Mouse (Mus musculus) forebrain, embryonic 16.5 days (tissue): ENCODE results near the gene Disp2. TPM values are rescaled to one million over a fixed set of nuclear protein-coding genes. Genes with fewer than 3 reads are reported as not detected.

Source experiments
- ATAC-seq: fragments of 200-750 bp; cut with Nextera tagmentation; 2 replicates; pipeline ENCODE4 v1.8.0; 2017; ENCODE audit warnings: mild to moderate bottlenecking, moderate library complexity
- H3K27ac ChIP-seq: fragments of 300-500 bp; sonication (generic); 2 replicates; pipeline ENCODE4 v1.5.1; 2014; ENCODE audit warnings: low read length, control low read depth
- H3K27me3 ChIP-seq: fragments of 300-500 bp; sonication (generic); replicated peaks from 2 replicates; pipeline ENCODE4 v1.6.1; 2014; ENCODE audit warnings: low read length; ENCODE audit not compliant: control insufficient read depth, insufficient read depth
- H3K36me3 ChIP-seq: fragments of 300-500 bp; sonication (generic); 2 replicates; pipeline ENCODE4 v1.6.1; 2014; ENCODE audit not compliant: control insufficient read depth, insufficient read depth
- H3K4me1 ChIP-seq: fragments of 300-500 bp; sonication (generic); replicated peaks from 2 replicates; pipeline ENCODE4 v1.6.1; 2014; ENCODE audit warnings: low read length; ENCODE audit not compliant: control insufficient read depth, insufficient read depth
- H3K4me2 ChIP-seq: fragments of 300-500 bp; sonication (generic); 2 replicates; pipeline ENCODE4 v1.6.1; 2014; ENCODE audit warnings: mild to moderate bottlenecking, low read length, control low read depth
- H3K4me3 ChIP-seq: fragments of 300-500 bp; sonication (generic); replicated peaks from 2 replicates; pipeline ENCODE4 v1.5.1; 2014; ENCODE audit warnings: mild to moderate bottlenecking, low read length, control low read depth
- H3K9ac ChIP-seq: fragments of 300-500 bp; sonication (generic); replicated peaks from 2 replicates; pipeline ENCODE4 v1.6.1; 2014; ENCODE audit warnings: low read depth, low read length, control low read depth
- H3K9me3 ChIP-seq: fragments of 300-500 bp; sonication (generic); 2 replicates; pipeline ENCODE4 v1.6.1; 2016; ENCODE audit warnings: low read length; ENCODE audit not compliant: control insufficient read depth
- WGBS: fragments of 180-500 bp; shearing (Covaris S2); extraction: QIAGEN DNeasy Blood & Tissue Kit; methylation state at CpG from one replicate; pipeline ENCODE4 v1.1.7; 2014; 5-methylcytosine and 5-hydroxymethylcytosine counted together
- polyA plus RNA-seq: library from polyadenylated mRNA; unstranded; fragments of >200 nt; fragmentation: Nextera tagmentation; extraction: Ambion mirVana; gene quantifications from 2 replicates; pipeline ENCODE4 v1.2.1, GENCODE M21; 2015

Gene Disp2
- polyA plus RNA-seq: 27.3 and 36.9 TPM in 2 replicates

DNA sequence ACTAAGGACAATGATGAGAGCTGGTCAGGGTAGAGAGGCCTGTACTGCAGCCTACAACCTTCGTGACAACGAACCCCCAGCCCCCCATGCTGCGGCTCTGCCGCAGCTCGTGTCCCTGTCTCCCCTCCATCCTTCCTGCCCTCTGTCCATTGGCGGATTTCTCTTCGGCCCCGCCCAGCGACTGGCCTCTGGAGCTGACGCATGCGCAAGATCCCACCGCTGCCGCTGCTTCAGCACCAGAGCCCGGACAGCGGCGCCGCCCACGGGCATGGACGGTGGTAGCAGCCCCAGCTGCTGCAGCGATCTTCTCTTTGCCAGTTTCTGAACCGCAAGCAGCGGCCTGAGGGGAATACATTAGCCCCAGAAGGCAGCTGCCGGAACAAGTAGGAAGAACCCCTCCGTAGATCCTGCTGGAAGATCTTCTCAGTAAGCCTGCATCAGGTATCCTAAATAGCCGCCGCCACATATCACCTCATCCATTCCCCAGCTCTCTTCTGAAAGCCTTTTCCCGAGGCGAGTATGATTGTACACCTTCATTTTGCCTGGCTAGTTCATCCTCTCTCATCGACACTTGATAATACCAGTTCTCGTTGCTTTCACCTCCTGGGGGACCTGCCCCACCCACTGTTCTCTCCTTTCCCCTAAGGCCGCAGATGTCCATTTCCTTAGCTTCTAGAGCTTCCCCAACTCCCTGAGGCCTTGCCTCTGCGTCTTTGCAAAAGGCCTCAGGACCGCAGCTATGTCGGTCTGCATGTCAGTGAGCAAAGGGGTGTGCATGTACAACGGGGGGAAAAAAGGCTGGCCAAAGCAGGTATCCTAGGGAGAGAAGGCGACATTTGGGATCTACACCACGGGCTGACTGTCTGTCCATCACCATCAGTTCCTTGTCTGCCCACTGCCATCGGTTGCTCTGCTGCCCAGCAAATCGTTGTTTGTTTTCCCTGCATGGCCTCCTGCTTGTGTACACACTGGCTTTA lies at the start of gene Disp2:
TSS of gene Disp2 (plus strand) at position 216 of the 977 bp plus-strand sequence.
- WGBS: 11% methylated on average over 39 of the region's 39 CpGs
- peaks cover 30% of the 10 kb centered on the region for H3K4me1 ChIP-seq
- peak within 1 kb of the TSS; percentile 39 for H3K27ac ChIP-seq
- no peaks in the 10 kb centered on the region for H3K27me3 ChIP-seq
- H3K36me3 ChIP-seq: no peaks in the 10 kb centered on the region
- H3K9me3 ChIP-seq: no peaks in the 10 kb centered on the region
- H3K9ac ChIP-seq: peak within 1 kb of the TSS; percentile 51
- peak; percentile 93 for ATAC-seq
- peak within 1 kb of the TSS; percentile 69 for H3K4me2 ChIP-seq
- peak within 1 kb of the TSS; percentile 48 for H3K4me3 ChIP-seq

DNA sequence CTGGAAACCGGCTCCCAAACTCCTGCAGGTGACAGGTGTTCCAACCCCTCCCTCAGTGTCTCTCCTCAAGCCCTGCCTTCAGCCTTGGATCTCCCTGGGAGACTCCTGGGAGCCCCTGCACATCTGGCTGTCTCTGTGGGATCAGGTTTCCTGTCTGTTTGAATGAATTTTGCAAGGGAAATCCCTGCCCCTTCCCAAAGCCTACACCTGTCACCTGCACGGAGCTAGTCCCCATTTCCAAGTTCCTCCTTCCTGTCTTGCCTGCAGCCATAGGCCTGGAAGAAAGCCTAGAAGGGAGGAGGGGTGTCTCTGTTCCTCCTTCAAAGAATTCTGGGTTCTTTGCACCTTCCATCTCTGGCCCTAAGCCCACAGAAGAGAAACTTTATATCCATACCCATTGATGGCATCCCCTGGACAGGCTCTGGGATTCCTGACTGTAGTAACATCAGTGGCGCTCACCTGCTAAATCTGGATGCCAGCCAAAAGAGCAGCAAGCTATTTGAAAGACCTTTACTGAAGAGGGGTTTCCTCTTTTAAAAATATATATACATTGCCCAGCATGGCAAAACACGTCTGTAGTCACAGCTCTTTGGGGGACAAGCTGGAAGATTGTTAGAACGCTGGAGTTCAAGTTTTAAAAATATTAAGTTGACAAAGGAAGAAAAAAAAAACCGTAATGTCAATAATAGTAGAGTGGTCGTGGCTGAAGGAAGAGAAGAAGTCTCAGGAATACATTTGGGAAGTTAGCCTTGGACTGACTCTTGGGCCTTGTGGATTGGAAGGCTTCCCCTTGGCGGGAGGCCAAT lies 49.5 kb upstream of the Disp2 start:
- H3K27ac ChIP-seq: no peak overlapping the region
- no peak overlapping the region for H3K4me2 ChIP-seq
- no peaks in the 10 kb centered on the region for H3K9me3 ChIP-seq
- H3K4me3 ChIP-seq: no peak overlapping the region
- peaks cover 22% of the 10 kb centered on the region for H3K4me1 ChIP-seq
- no peaks in the 10 kb centered on the region for H3K27me3 ChIP-seq
- H3K9ac ChIP-seq: no peak overlapping the region
- H3K36me3 ChIP-seq: no peaks in the 10 kb centered on the region
- no peak for ATAC-seq
- 22% methylated on average over 8 of the region's 8 CpGs for WGBS

DNA sequence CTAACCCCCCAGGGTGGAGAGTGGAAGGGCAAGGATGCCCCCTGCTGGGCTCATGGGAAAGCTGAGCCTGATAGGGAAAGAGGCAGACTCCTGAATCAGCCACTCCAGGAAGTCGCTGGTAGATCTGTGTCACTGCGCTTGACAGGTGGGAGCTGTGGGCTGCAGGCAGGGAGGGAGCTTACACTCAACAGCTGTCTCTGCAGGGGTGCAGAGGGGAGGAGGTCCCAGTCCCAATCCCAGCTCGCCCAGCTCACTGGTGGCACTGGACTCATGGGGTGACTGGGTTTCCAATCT lies 49.0 kb upstream of the Disp2 start:
- Histone ChIP-seq H3K9me3 (no peaks in the 10 kb centered on the region), H3K4me3 (no peak overlapping the region), H3K27ac (no peak overlapping the region), H3K27me3 (no peaks in the 10 kb centered on the region), H3K36me3 (no peaks in the 10 kb centered on the region), H3K4me2 (no peak overlapping the region), H3K9ac (no peak overlapping the region), H3K4me1 (peaks cover 22% of the 10 kb centered on the region)
- ATAC-seq: peak; percentile 29
- 7% methylated on average over 3 of the region's 3 CpGs for WGBS

DNA sequence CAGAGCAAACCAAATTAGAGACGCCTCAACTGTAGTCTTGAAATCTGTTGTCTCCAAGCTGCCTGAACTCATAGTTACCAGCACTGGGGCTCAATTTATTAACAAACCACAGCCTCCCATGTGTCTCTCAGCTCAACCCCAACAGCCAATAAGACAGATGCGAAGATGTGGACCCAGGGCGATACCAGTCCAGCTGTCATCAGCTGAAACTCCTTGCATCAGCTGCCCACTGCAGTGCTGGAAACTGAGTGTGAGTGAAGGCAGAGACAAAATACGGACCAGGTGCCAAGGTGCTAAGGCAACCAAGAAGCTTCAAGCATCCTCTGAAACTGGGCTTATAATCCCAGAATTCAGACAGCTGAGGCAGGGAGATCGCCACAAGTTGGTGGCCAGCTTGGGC lies 47.5 kb upstream of the Disp2 start:
- no peaks in the 10 kb centered on the region for H3K9me3 ChIP-seq
- H3K4me1 ChIP-seq: peaks cover 22% of the 10 kb centered on the region
- WGBS: 83% methylated on average over 5 of the region's 5 CpGs
- no peak overlapping the region for H3K4me2 ChIP-seq
- H3K9ac ChIP-seq: no peak overlapping the region
- H3K27me3 ChIP-seq: no peaks in the 10 kb centered on the region
- no peak overlapping the region for H3K4me3 ChIP-seq
- H3K36me3 ChIP-seq: no peaks in the 10 kb centered on the region
- H3K27ac ChIP-seq: peak overlapping the region; percentile 21; the same call in 1 of the 2 replicates
- ATAC-seq: no peak

DNA sequence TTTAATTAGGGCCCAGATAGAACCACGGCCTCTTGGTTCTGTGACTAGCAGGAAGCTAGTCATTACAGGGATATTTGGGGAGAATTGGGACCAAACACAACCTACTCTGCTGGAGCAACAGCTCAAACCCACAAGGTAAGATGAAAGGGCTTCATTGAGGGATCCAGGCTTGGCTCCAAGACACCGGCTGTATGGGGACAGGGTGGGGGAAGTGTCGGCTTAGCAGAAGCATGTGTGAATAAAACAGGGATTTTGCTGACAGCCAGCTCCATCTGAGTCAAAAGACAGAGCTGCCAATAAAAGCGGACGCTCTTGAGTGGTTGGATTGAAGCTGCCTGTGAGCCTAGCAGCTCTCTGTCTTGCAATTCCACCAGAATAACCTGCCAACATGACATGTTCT lies 46.2 kb upstream of the Disp2 start:
- 21% methylated on average over 5 of the region's 5 CpGs for WGBS
- Histone ChIP-seq H3K4me1 (peaks cover 20% of the 10 kb centered on the region), H3K27ac (peak overlapping the region; percentile 31), H3K9ac (no peak overlapping the region), H3K9me3 (no peaks in the 10 kb centered on the region), H3K27me3 (no peaks in the 10 kb centered on the region), H3K36me3 (no peaks in the 10 kb centered on the region), H3K4me2 (no peak overlapping the region), H3K4me3 (no peak overlapping the region)
- peak; percentile 84 for ATAC-seq

DNA sequence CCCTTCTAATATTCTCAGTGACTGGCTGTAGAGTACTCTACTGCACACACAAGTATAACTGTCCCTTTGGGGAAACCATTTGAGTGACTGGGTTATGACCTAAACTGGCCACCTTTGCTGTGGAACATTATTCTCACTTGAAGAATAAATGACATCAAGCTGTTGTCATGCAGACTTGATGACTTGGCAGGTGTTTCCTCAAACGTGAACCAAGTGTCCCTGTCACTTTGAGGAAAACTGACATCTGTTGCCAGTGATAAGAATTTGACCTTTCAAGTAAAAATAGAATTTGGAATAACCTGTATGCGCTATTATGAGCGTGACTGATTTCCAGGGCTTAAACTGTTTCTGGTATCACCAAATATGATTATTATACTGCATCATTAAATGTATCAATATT lies 39.2 kb upstream of the Disp2 start:
- Histone ChIP-seq H3K27ac (no peak overlapping the region), H3K36me3 (no peaks in the 10 kb centered on the region), H3K4me2 (no peak overlapping the region), H3K27me3 (0 out of 2 replicates have a peak, but pooled peaks cover 7% of the 10 kb centered on the region), H3K4me1 (peaks cover 7% of the 10 kb centered on the region), H3K9ac (no peak overlapping the region), H3K4me3 (no peak overlapping the region), H3K9me3 (no peaks in the 10 kb centered on the region)
- no peak for ATAC-seq
- WGBS: 70% methylated on average over 3 of the region's 3 CpGs

DNA sequence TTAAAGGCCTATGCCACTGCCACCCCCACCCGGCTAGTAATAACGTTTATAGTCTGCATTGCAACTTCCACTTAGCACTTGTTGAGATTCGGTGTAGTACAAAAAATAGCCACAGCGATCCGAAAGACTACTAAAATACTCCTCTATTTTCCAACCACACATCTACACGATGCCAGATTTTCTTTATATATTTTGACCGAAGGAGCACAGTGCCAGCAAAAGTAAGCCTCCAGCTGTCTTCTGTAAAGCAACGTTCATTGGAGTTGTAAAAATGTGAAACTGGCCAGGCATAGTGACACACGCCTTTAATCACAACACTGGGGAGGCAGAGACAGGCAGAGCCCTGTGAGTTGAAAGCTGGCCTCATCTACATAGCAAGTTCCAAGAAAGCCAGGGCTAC lies 38.3 kb upstream of the Disp2 start:
- WGBS: 66% methylated on average over 9 of the region's 9 CpGs
- H3K27ac ChIP-seq: no peak overlapping the region
- 0 out of 2 replicates have a peak, but pooled peaks cover 7% of the 10 kb centered on the region for H3K27me3 ChIP-seq

DNA sequence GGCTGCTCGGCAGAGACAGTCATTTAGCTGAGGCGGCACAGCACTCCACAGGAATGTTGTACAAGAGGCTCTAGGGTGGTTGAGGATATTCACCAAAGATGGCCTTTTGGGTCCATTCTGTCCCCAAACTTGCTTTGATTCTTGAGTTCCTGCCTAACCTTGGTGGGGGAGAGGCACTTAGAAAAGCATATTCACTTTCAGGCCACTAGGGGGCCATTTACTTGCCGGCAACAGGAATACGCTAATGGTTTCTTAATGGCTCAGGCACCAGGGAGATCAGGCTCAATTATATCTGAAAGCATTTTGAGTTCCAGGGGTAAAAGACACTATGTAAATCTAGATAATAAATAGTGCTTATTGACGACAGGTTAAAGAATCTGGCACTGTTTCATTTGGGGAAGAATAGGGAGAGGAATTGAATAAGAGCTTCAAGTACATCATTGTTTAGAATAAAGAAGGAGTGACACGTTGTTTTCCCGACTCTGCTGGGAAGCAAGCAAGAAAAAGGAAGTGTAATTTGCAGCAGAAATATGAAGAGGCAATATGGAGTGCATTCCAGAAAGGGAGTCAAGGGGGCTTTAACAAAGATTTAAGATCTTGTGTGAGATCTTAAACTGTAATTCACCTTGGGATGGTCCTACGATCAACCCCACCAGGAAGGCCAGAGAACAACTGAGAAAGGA lies 36.1 kb upstream of the Disp2 start:
- no peak overlapping the region for H3K27ac ChIP-seq
- no peaks in the 10 kb centered on the region for H3K9me3 ChIP-seq
- no peak overlapping the region for H3K4me2 ChIP-seq
- no peak overlapping the region for H3K9ac ChIP-seq
- no peaks in the 10 kb centered on the region for H3K36me3 ChIP-seq
- no peak overlapping the region for H3K4me3 ChIP-seq
- no peak for ATAC-seq
- peaks cover 21% of the 10 kb centered on the region for H3K4me1 ChIP-seq
- 20% methylated on average over 8 of the region's 8 CpGs for WGBS
- H3K27me3 ChIP-seq: 0 out of 2 replicates have a peak, but pooled peaks cover 7% of the 10 kb centered on the region

More for the DNA sequence above, 38.3 kb upstream of the Disp2 start:
- Histone ChIP-seq H3K4me2 (no peak overlapping the region), H3K4me3 (no peak overlapping the region), H3K36me3 (no peaks in the 10 kb centered on the region), H3K9ac (no peak overlapping the region), H3K4me1 (peaks cover 7% of the 10 kb centered on the region), H3K9me3 (no peaks in the 10 kb centered on the region)
- no peak for ATAC-seq

DNA sequence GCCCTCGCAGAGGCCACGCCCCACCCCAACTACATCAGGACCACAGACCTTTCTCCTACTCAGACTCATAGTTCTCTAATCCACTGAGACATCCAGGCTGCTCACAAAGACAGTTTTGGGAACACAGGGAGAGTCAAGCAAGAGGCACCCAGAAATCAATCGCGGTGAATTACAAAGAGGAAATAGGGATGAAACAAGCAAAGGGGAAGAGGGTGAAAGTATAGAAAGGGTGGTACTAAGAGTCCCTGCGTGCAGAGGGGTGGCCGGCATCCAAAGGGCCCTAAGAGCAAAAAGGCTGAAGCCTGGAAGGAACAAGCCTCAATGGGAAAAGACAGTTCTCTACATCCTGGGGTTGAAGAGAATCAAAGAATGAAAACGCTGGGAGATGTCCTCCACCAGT lies 34.9 kb upstream of the Disp2 start:
- H3K4me3 ChIP-seq: peak overlapping the region; percentile 82; the same call in 1 of the 2 replicates
- 8% methylated on average over 7 of the region's 7 CpGs for WGBS
- no peak for ATAC-seq

More for the DNA sequence above, 34.9 kb upstream of the Disp2 start:
- no peaks in the 10 kb centered on the region for H3K36me3 ChIP-seq
- H3K27me3 ChIP-seq: 0 out of 2 replicates have a peak, but pooled peaks cover 7% of the 10 kb centered on the region
- no peaks in the 10 kb centered on the region for H3K9me3 ChIP-seq
- no peak overlapping the region for H3K27ac ChIP-seq
- peaks cover 28% of the 10 kb centered on the region for H3K4me1 ChIP-seq
- H3K4me2 ChIP-seq: peak overlapping the region; percentile 78
- no peak overlapping the region for H3K9ac ChIP-seq
